Mouse (Mus musculus): ENCODE results near the gene Rcbtb1. TPM values are rescaled to one million over a fixed set of nuclear protein-coding genes. Genes with fewer than 3 reads are reported as not detected.
"Not testable (repeated sequence)": the region's sequence is repeated elsewhere in the genome, so short reads cannot be mapped to it uniquely, and the experiment has no call there.

Rcbtb1 gene
- polyA plus RNA-seq, 1 experiment from 2014 or later: 29.1 TPM

DNA sequence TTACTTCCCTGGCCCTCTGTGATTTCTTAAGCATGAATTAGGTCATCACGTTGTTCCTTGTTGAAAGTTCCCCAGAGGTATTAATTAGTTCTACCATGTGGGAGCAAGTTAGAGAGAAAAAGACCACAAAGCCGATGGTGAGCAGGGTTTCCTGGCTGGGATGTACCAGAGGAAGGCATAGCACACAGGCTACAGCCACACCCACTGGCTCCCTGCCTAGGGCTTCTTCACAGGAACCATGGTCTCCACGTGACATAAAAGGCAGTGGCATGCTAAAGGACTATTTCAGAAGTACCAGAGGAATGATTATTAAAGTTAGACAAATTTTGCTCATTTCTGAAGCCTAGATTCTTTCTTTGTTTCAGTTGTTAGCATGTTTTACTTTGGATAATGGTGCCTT, 18.2 kb downstream of the Rcbtb1 start:
- Histone ChIP-seq H3K4me1 (replicated peaks; ENCODE audit: control insufficient read depth, insufficient read depth, low read length) (no peaks in the 10 kb centered on the region), H3K4me3 (ENCODE audit: low read depth, low read length) (no peak overlapping the region), H3K27ac (ENCODE audit: low read depth, low read length) (no peak overlapping the region), H3K4me2 (replicated peaks; ENCODE audit: low read depth) (no peak overlapping the region), H3K9me3 (ENCODE audit: control insufficient read depth) (no peaks in the 10 kb centered on the region), H3K9ac (ENCODE audit: low read depth, low read length) (no peak overlapping the region), H3K27me3 (replicated peaks; ENCODE audit: control insufficient read depth, insufficient read depth, low read length) (no peaks in the 10 kb centered on the region), H3K36me3 (ENCODE audit: control insufficient read depth, insufficient read depth) (peaks cover 73% of the 10 kb centered on the region)
- 89% methylated on average over 3 of the region's 3 CpGs for WGBS
- TF ChIP-seq CTCF (IDR thresholded peaks at IDR 0.05; ENCODE audit: low read depth): no peak
- no peak for ATAC-seq

DNA sequence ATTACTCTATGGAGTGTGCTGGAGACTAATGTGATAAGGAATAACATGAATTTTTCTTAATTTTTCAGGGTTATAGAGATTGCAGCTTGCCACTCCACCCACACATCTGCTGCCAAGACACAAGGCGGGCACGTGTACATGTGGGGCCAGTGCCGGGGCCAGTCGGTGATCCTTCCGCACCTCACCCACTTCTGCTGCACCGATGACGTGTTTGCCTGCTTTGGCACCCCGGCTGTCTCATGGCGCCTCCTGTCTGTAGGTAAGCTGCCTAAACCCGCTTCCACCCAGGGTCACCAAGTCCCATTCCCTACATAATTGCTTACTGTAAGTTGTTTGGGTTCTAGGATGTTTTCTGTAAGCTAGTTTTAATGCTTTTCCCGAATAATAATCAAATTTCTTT, 25.2 kb downstream of the Rcbtb1 start:
- no peak overlapping the region for H3K4me3 ChIP-seq (ENCODE audit: low read depth, low read length)
- H3K4me2 ChIP-seq (replicated peaks; ENCODE audit: low read depth): no peak overlapping the region
- no peaks in the 10 kb centered on the region for H3K27me3 ChIP-seq (replicated peaks; ENCODE audit: control insufficient read depth, insufficient read depth, low read length)
- 86% methylated on average over 11 of the region's 11 CpGs for WGBS
- peak; percentile 57 for TF ChIP-seq CTCF (IDR thresholded peaks at IDR 0.05; ENCODE audit: low read depth)
- peaks cover 74% of the 10 kb centered on the region for H3K36me3 ChIP-seq (ENCODE audit: control insufficient read depth, insufficient read depth)
- no peak overlapping the region for H3K27ac ChIP-seq (ENCODE audit: low read depth, low read length)
- no peaks in the 10 kb centered on the region for H3K9me3 ChIP-seq (ENCODE audit: control insufficient read depth)
- H3K9ac ChIP-seq (ENCODE audit: low read depth, low read length): no peak overlapping the region
- ATAC-seq: peak; percentile 83
- no peaks in the 10 kb centered on the region for H3K4me1 ChIP-seq (replicated peaks; ENCODE audit: control insufficient read depth, insufficient read depth, low read length)

DNA sequence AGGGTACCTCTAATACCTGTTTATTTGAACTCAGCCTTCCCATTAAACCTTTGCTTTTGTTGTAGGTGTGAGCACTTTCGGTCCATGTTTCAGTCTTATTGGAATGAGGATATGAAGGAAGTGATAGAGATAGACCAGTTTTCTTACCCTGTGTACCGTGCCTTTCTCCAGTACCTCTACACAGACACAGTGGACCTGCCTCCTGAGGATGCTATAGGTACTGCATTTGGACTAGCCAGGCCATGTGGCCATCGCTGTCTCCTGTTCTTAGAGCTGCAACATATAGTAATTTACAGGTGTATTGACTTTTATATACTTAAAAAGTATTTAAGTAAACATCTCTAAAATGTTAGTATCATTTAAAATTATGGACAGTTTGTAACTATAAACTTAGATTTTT, 28.8 kb downstream of the Rcbtb1 start:
- Histone ChIP-seq H3K4me1 (replicated peaks; ENCODE audit: control insufficient read depth, insufficient read depth, low read length) (no peaks in the 10 kb centered on the region), H3K9ac (ENCODE audit: low read depth, low read length) (no peak overlapping the region), H3K9me3 (ENCODE audit: control insufficient read depth) (no peaks in the 10 kb centered on the region), H3K4me2 (replicated peaks; ENCODE audit: low read depth) (no peak overlapping the region), H3K4me3 (ENCODE audit: low read depth, low read length) (no peak overlapping the region), H3K27me3 (replicated peaks; ENCODE audit: control insufficient read depth, insufficient read depth, low read length) (no peaks in the 10 kb centered on the region), H3K36me3 (ENCODE audit: control insufficient read depth, insufficient read depth) (peaks cover 77% of the 10 kb centered on the region), H3K27ac (ENCODE audit: low read depth, low read length) (no peak overlapping the region)
- ATAC-seq: no peak
- 90% methylated on average over 3 of the region's 3 CpGs for WGBS
- TF ChIP-seq CTCF (IDR thresholded peaks at IDR 0.05; ENCODE audit: low read depth): peak; percentile 43

DNA sequence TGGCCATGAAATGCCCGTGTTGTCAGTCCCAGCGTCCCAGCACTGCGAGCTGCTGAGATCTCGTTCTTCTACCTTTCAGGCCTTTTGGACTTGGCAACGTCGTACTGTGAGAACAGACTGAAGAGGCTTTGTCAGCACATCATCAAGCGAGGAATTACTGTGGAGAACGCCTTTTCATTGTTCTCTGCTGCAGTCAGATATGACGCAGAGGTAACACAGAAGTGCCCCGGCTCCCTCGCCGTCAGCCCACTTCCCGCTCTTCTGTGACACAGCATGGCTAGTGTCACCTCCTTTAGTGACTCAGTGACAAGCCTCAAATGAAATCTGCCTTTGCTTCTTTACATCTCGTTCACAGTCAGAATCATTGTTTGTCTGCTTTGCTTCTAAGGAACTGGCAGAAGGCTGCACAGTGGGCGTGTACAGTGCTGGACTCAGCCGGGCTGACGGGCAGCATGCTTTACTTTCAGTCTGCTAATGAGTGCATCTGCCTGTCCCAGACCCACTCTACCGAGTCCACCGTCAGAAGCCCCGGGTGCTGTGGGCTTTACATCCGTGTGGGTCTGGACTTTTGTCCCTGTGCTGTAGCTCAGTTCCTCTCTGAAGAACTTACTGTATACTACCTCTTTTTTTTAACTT, 29.4 kb downstream of the Rcbtb1 start:
- Histone ChIP-seq H3K4me1 (replicated peaks; ENCODE audit: control insufficient read depth, insufficient read depth, low read length) (no peaks in the 10 kb centered on the region), H3K4me3 (ENCODE audit: low read depth, low read length) (no peak overlapping the region), H3K36me3 (ENCODE audit: control insufficient read depth, insufficient read depth) (peaks cover 78% of the 10 kb centered on the region), H3K9me3 (ENCODE audit: control insufficient read depth) (no peaks in the 10 kb centered on the region), H3K27ac (ENCODE audit: low read depth, low read length) (no peak overlapping the region), H3K9ac (ENCODE audit: low read depth, low read length) (no peak overlapping the region), H3K4me2 (replicated peaks; ENCODE audit: low read depth) (no peak overlapping the region), H3K27me3 (replicated peaks; ENCODE audit: control insufficient read depth, insufficient read depth, low read length) (no peaks in the 10 kb centered on the region)
- 91% methylated on average over 21 of the region's 21 CpGs for whole genome bisulfite sequencing
- no peak for ATAC-seq
- TF ChIP-seq CTCF (IDR thresholded peaks at IDR 0.05; ENCODE audit: low read depth): no peak

DNA sequence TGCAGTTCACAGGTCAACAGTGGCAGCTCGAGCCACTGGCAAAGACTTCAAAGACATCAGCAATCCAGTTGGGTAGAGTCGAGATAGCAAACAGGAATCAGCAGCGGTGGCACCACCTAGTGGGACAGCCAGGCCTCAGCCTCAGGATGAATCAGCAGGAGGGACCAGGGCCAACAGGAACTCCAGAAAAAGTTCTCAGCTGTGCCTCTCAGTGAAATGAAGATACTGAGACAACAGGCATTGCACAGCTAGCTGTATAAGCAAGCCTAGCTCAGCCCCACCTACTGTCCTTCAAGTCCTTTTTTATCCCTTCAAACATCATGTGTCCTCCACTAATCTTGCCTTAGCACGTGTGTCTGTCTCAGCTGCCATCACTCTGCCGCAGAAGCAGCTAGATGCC, 31.0 kb downstream of the Rcbtb1 start:
- Histone ChIP-seq H3K9me3 (ENCODE audit: control insufficient read depth) (no peaks in the 10 kb centered on the region), H3K4me1 (replicated peaks; ENCODE audit: control insufficient read depth, insufficient read depth, low read length) (no peaks in the 10 kb centered on the region), H3K9ac (ENCODE audit: low read depth, low read length) (no peak overlapping the region), H3K4me3 (ENCODE audit: low read depth, low read length) (no peak overlapping the region), H3K4me2 (replicated peaks; ENCODE audit: low read depth) (no peak overlapping the region), H3K27ac (ENCODE audit: low read depth, low read length) (no peak overlapping the region), H3K36me3 (ENCODE audit: control insufficient read depth, insufficient read depth) (peaks cover 69% of the 10 kb centered on the region), H3K27me3 (replicated peaks; ENCODE audit: control insufficient read depth, insufficient read depth, low read length) (no peaks in the 10 kb centered on the region)
- 57% methylated on average over 5 of the region's 5 CpGs for WGBS
- peak; percentile 70 for TF ChIP-seq CTCF (IDR thresholded peaks at IDR 0.05; ENCODE audit: low read depth)
- no peak for ATAC-seq

DNA sequence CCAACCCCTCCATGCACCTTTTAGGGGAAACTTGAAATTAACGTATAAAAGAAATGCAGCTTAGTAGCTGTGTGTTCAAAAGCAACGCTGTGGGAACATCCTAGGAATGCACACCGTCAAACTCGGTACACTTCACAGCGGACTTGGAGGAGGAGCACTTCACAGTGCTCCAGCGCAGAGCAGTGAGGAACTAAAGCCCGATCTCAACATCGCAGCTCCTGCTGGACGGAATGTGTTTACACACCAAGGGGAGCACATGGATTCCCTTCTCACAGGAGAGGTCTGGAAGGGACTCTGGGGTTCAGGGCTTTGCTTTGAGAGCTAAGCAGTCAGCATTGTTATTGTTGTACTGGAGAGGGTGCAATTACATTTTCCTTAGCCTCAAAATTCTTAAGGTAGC, 32.6 kb downstream of the Rcbtb1 start:
- Histone ChIP-seq H3K4me2 (replicated peaks; ENCODE audit: low read depth) (no peak overlapping the region), H3K27me3 (replicated peaks; ENCODE audit: control insufficient read depth, insufficient read depth, low read length) (no peaks in the 10 kb centered on the region), H3K36me3 (ENCODE audit: control insufficient read depth, insufficient read depth) (peaks cover 69% of the 10 kb centered on the region), H3K4me3 (ENCODE audit: low read depth, low read length) (no peak overlapping the region), H3K9ac (ENCODE audit: low read depth, low read length) (no peak overlapping the region), H3K9me3 (ENCODE audit: control insufficient read depth) (0 out of 2 replicates have a peak, but pooled peaks cover 2% of the 10 kb centered on the region), H3K4me1 (replicated peaks; ENCODE audit: control insufficient read depth, insufficient read depth, low read length) (no peaks in the 10 kb centered on the region), H3K27ac (ENCODE audit: low read depth, low read length) (no peak overlapping the region)
- WGBS: 92% methylated on average over 9 of the region's 9 CpGs
- no peak for TF ChIP-seq CTCF (IDR thresholded peaks at IDR 0.05; ENCODE audit: low read depth)
- no peak for ATAC-seq

DNA sequence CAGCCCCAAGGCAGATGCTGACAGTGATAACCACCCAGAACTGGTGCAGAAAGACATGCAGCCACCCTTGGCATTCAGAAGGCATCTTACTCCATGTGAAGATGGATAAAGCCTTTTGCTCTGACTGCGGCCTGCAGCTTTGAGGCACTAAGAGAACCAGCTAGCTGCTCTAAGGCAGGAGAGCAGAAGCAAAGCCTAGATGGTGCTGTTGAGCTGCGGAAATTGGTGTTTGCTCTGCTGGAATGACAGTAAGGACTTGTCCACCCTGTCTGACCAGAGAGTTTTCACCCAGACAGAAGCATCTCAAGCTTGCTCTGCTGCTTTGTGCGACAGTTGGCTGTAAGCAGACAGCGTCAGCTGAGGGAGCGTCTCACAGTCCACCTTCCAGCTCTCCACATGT, 49.3 kb downstream of the Rcbtb1 start:
- not testable (repeated sequence) for H3K4me2 ChIP-seq (replicated peaks; ENCODE audit: low read depth); H3K9me3 ChIP-seq (ENCODE audit: control insufficient read depth); ATAC-seq; H3K9ac ChIP-seq (ENCODE audit: low read depth, low read length); H3K4me3 ChIP-seq (ENCODE audit: low read depth, low read length); H3K36me3 ChIP-seq (ENCODE audit: control insufficient read depth, insufficient read depth); H3K27me3 ChIP-seq (replicated peaks; ENCODE audit: control insufficient read depth, insufficient read depth, low read length); H3K4me1 ChIP-seq (replicated peaks; ENCODE audit: control insufficient read depth, insufficient read depth, low read length); H3K27ac ChIP-seq (ENCODE audit: low read depth, low read length)
- peak; percentile 63 for TF ChIP-seq CTCF (IDR thresholded peaks at IDR 0.05; ENCODE audit: low read depth)
- WGBS: 46% methylated on average over 5 of the region's 5 CpGs

DNA sequence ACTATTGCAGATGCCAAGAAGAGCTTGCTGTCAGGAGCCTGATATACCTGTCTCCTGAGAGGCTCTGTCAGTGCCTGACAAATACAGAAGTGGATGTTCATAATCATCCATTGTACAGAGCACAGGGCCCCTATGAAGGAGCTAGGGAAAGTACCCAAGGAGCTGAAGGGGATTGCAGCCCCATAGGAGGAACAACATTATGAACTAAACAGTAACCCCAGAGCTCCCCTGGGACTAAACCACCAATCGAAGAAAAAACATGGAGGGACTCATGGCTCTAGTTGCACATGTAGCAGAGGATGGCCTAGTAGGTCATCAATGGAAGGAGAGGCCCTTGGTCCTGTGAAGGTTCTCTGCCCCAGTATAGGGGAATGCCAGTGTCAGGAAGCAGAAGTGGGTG, 54.9 kb downstream of the Rcbtb1 start:
- H3K4me3 ChIP-seq (ENCODE audit: low read depth, low read length); H3K27ac ChIP-seq (ENCODE audit: low read depth, low read length); H3K27me3 ChIP-seq (replicated peaks; ENCODE audit: control insufficient read depth, insufficient read depth, low read length); H3K9ac ChIP-seq (ENCODE audit: low read depth, low read length); H3K9me3 ChIP-seq (ENCODE audit: control insufficient read depth); H3K4me1 ChIP-seq (replicated peaks; ENCODE audit: control insufficient read depth, insufficient read depth, low read length); ATAC-seq; H3K36me3 ChIP-seq (ENCODE audit: control insufficient read depth, insufficient read depth); H3K4me2 ChIP-seq (replicated peaks; ENCODE audit: low read depth): not testable (repeated sequence)
- 86% methylated on average over 1 of the region's 1 CpGs for WGBS

Measured in intestine, postnatal 0 days (tissue).